Mouse (Mus musculus): ENCODE data around the gene Aspm. TPM values are rescaled to one million over a fixed set of nuclear protein-coding genes. Genes with fewer than 3 reads are reported as not detected.
"Not testable (repeated sequence)": the region's sequence is repeated elsewhere in the genome, so short reads cannot be mapped to it uniquely, and the experiment has no call there.

The Aspm gene
- polyA plus RNA-seq (2015; fragmentation: Nextera tagmentation; extraction: Ambion mirVana) = 7.1 and 7.2 TPM in 2 replicates

DNA sequence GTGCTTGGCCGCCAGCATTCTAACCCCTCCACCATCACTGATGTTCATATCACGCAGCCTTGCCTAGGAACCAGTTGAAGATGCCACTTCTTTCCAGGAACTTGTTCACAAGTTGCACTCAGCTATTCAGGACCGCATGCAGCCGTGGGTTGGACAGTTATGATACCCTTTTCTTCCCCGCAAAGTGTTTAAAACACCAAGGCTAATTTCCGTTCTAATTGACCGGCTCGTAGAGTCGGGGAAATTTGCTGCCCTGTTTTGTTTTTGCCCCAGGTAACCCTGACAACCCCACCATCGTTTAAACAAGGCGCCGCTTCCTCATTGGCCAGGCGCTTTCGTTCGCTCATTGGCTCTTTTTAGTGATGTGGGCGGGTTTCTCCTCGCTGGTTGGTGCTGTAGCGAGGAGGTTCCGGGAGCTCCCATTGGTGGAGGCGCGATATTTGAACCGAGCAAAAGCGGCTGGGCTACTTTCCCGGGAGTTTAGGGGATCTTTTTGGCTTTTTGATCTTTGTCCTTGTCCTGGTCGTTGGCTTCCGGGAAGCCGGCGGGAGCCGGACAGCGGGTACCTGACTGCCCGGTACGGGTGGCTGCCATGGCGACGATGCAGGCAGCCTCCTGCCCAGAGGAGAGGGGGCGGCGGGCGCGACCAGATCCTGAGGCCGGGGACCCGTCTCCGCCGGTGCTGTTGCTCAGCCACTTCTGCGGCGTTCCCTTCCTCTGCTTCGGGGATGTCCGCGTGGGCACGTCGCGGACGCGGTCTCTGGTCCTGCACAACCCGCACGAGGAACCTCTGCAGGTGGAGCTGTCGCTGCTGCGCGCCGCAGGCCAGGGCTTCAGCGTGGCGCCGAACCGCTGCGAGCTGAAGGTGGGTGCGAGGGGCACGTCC lies at the start of gene Aspm:
Aspm (plus strand) TSS at position 433 of the 886 bp plus-strand sequence.
- DNase-seq (ENCODE audit: low spot score) (peak; percentile 97), ATAC-seq (replicated peaks; ENCODE audit: low FRiP score, low read depth) (peak; percentile 99)
- Histone ChIP-seq H3K4me1 (replicated peaks; ENCODE audit: insufficient read depth, low read length) (no peaks in the 10 kb centered on the region), H3K36me3 (ENCODE audit: insufficient read depth, low read length) (0 out of 2 replicates have a peak, but pooled peaks cover 8% of the 10 kb centered on the region), H3K4me3 (replicated peaks; ENCODE audit: low read depth, low read length) (peak within 1 kb of the TSS; percentile 70), H3K9ac (ENCODE audit: low read depth, low read length) (peak within 1 kb of the TSS; percentile 55), H3K9me3 (replicated peaks; ENCODE audit: low read length) (no peaks in the 10 kb centered on the region), H3K4me2 (ENCODE audit: low read length) (peak within 1 kb of the TSS; percentile 92), H3K27me3 (ENCODE audit: insufficient read depth, low read length) (no peaks in the 10 kb centered on the region), H3K27ac (no peak within 1 kb of the TSS)
- no peak for TF ChIP-seq CTCF (IDR thresholded peaks at IDR 0.05; ENCODE audit: low read depth)
- 1% methylated on average over 65 of the region's 65 CpGs for WGBS

DNA sequence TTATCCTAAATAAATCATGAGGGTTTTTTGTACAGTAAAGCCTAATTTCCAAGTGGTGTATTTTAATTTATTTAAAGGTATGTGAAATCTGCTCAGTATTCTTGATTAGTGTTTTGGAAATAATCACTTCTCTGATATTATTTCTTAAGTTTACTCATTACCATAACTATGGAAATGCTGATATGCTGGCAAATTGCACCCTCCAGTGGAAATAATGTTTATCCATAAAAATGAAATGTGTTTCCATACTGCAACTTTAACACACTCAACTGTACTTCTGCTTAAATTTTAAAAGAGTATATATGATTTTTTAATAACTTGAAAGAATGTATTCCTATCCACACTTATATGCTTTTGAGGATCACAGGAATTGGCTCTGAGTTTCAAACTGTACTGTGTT lies 48.8 kb upstream of the Aspm start:
- no peak overlapping the region for H3K4me2 ChIP-seq (ENCODE audit: low read length)
- H3K27ac ChIP-seq = no peak overlapping the region
- H3K4me1 ChIP-seq (replicated peaks; ENCODE audit: insufficient read depth, low read length) = no peaks in the 10 kb centered on the region
- H3K9me3 ChIP-seq (replicated peaks; ENCODE audit: low read length) = no peaks in the 10 kb centered on the region
- peak; percentile 51 for TF ChIP-seq CTCF (IDR thresholded peaks at IDR 0.05; ENCODE audit: low read depth)
- no peak for DNase-seq (ENCODE audit: low spot score)
- H3K27me3 ChIP-seq (ENCODE audit: insufficient read depth, low read length) = no peaks in the 10 kb centered on the region
- H3K4me3 ChIP-seq (replicated peaks; ENCODE audit: low read depth, low read length) = no peak overlapping the region
- no peaks in the 10 kb centered on the region for H3K36me3 ChIP-seq (ENCODE audit: insufficient read depth, low read length)
- ATAC-seq (replicated peaks; ENCODE audit: low FRiP score, low read depth) = no peak
- no peak overlapping the region for H3K9ac ChIP-seq (ENCODE audit: low read depth, low read length)

DNA sequence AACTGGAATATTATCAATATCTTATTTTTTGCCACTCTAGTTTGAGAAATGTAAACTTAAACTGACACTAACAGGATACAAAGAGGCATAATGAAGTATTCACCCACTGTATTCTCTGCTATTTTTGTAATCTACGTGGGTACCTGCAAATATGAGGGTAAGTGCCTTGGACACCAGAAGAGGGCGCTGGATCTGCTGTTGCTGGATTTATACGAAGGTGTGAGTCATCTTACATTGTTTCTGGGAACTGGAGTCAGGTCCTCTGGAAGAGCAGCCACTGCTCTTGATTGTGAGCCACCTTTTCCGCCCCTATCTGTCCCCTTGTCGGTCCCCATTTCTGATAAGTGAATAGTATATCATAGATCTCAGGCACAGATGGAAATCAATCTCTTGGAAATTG lies 46.9 kb upstream of the Aspm start:
- Histone ChIP-seq H3K4me1 (replicated peaks; ENCODE audit: insufficient read depth, low read length) (no peaks in the 10 kb centered on the region), H3K9me3 (replicated peaks; ENCODE audit: low read length) (no peaks in the 10 kb centered on the region), H3K4me2 (ENCODE audit: low read length) (no peak overlapping the region), H3K36me3 (ENCODE audit: insufficient read depth, low read length) (no peaks in the 10 kb centered on the region), H3K27ac (no peak overlapping the region), H3K9ac (ENCODE audit: low read depth, low read length) (no peak overlapping the region), H3K27me3 (ENCODE audit: insufficient read depth, low read length) (no peaks in the 10 kb centered on the region), H3K4me3 (replicated peaks; ENCODE audit: low read depth, low read length) (no peak overlapping the region)
- DNase-seq (ENCODE audit: low spot score) = no peak
- peak; percentile 15; the same call in 1 of the 2 replicates for TF ChIP-seq CTCF (IDR thresholded peaks at IDR 0.05; ENCODE audit: low read depth)
- no peak for ATAC-seq (replicated peaks; ENCODE audit: low FRiP score, low read depth)
- 57% methylated on average over 5 of the region's 5 CpGs for WGBS

DNA sequence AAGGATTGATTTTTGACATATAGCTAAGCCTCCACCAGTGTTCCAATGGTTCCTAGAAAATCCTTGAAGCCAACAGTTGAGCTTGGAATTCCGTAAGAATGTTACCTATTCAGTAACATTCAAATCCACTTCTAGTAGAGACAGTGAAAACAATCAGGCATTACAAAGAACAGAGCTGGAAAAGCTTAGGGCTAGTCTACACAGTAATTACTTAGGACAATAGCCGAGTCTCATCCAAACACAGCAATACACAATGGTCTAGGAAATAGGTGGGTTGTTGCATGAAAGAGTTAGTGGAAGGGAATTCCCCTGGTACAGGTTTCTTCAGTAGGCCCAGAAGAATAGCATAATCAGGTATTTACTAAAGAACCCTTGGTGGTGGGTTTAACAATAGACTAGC lies 42.2 kb upstream of the Aspm start:
- H3K27ac ChIP-seq; H3K4me2 ChIP-seq (ENCODE audit: low read length); H3K4me1 ChIP-seq (replicated peaks; ENCODE audit: insufficient read depth, low read length); DNase-seq (ENCODE audit: low spot score); H3K27me3 ChIP-seq (ENCODE audit: insufficient read depth, low read length); H3K36me3 ChIP-seq (ENCODE audit: insufficient read depth, low read length); H3K9ac ChIP-seq (ENCODE audit: low read depth, low read length); ATAC-seq (replicated peaks; ENCODE audit: low FRiP score, low read depth); H3K4me3 ChIP-seq (replicated peaks; ENCODE audit: low read depth, low read length); H3K9me3 ChIP-seq (replicated peaks; ENCODE audit: low read length): not testable (repeated sequence)
- WGBS = 92% methylated on average over 2 of the region's 2 CpGs

DNA sequence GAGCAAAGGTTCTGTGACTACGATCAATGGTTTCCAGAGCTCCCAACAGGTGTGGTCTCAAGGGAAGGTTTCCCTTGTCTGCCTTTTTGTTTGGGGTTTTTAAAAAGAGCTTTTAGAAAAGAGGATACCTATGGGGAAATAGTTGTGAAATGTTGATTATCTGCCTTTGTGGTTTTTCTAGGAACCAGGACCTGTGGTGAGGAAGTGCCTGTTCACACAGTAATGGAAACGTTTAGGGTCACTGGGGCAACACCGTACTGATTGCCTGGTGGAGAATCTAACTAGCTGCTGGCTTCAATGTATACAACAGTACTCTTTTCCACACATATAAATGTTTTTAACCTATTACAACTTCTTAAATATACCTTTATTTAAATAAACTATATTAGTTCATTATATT lies 41.1 kb upstream of the Aspm start:
- Histone ChIP-seq H3K27me3 (ENCODE audit: insufficient read depth, low read length) (no peaks in the 10 kb centered on the region), H3K4me3 (replicated peaks; ENCODE audit: low read depth, low read length) (no peak overlapping the region), H3K9ac (ENCODE audit: low read depth, low read length) (no peak overlapping the region), H3K36me3 (ENCODE audit: insufficient read depth, low read length) (no peaks in the 10 kb centered on the region), H3K4me2 (ENCODE audit: low read length) (no peak overlapping the region), H3K9me3 (replicated peaks; ENCODE audit: low read length) (no peaks in the 10 kb centered on the region), H3K4me1 (replicated peaks; ENCODE audit: insufficient read depth, low read length) (no peaks in the 10 kb centered on the region), H3K27ac (no peak overlapping the region)
- DNase-seq (ENCODE audit: low spot score) (no peak), ATAC-seq (replicated peaks; ENCODE audit: low FRiP score, low read depth) (no peak)
- 83% methylated on average over 3 of the region's 3 CpGs for WGBS
- TF ChIP-seq CTCF (IDR thresholded peaks at IDR 0.05; ENCODE audit: low read depth) = no peak

DNA sequence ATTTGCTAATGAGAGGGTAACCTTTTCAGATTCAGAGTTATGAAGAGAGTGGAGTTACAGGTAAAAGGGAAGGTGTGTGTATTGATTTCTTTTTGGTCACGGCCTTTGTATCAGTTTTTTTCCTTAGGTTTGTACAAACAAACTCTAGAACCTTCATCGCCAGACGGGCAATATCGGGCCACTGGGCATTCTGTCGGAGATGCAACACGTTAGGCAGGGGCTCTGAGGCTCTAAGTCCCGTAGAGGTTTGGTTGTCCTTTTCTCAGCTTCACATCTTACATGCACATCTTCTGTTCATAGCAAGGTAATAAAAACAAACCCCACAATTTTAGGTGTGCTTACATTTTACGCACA lies 33.1 kb upstream of the Aspm start:
- H3K27me3 ChIP-seq (ENCODE audit: insufficient read depth, low read length) = no peaks in the 10 kb centered on the region
- no peak for DNase-seq (ENCODE audit: low spot score)
- WGBS = 4% methylated on average over 8 of the region's 8 CpGs
- H3K4me1 ChIP-seq (replicated peaks; ENCODE audit: insufficient read depth, low read length) = peaks cover 4% of the 10 kb centered on the region; the same call in 1 of the 2 replicates
- TF ChIP-seq CTCF (IDR thresholded peaks at IDR 0.05; ENCODE audit: low read depth) = no peak
- no peaks in the 10 kb centered on the region for H3K9me3 ChIP-seq (replicated peaks; ENCODE audit: low read length)
- H3K4me3 ChIP-seq (replicated peaks; ENCODE audit: low read depth, low read length) = peak overlapping the region; percentile 78
- H3K9ac ChIP-seq (ENCODE audit: low read depth, low read length) = peak overlapping the region; percentile 96; the same call in 1 of the 2 replicates
- no peak overlapping the region for H3K27ac ChIP-seq
- peak overlapping the region; percentile 80 for H3K4me2 ChIP-seq (ENCODE audit: low read length)
- ATAC-seq (replicated peaks; ENCODE audit: low FRiP score, low read depth) = no peak
- no peaks in the 10 kb centered on the region for H3K36me3 ChIP-seq (ENCODE audit: insufficient read depth, low read length)
